Mouse (Mus musculus): ENCODE measurements at regions not wholly inside any gene's neighbourhood (a gene's known extent, or its start where the extent isn't known, plus 50 kb on each side); places are given as distances from the start of the nearest gene placed in this dataset.

DNA sequence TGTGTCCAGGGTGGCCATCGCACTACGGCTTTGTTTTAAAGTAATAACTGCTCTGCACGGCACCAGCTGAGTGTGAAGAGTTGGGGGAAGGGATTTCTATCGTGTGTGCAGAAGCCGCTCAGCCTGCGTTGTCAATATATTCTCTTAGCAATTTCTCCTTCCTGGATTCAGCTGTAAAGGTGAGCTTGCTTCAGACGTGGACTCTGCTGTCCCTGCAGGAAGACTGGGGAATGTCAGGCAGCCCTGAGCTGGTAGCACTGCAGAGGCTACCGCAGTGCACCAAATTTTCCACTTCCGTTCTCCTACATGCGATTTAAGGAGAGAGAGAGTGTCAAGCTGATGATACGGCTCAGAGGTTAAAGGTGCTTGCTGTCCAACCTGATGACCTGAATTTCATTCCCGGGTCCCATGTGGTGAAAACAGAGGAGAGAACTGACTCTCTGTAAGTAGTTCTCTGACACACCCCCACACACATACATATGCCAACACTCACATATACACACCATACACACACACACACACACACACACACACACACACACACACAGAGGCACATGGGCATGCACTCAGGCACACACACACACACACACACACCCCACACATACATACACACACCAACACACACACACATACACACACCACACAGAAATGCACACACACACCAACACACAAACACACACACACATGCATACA is 59.9 kb upstream of the Prelid3b start:
- DNase-seq (ENCODE audit: low spot score in 2 of 2) = no peak

DNA sequence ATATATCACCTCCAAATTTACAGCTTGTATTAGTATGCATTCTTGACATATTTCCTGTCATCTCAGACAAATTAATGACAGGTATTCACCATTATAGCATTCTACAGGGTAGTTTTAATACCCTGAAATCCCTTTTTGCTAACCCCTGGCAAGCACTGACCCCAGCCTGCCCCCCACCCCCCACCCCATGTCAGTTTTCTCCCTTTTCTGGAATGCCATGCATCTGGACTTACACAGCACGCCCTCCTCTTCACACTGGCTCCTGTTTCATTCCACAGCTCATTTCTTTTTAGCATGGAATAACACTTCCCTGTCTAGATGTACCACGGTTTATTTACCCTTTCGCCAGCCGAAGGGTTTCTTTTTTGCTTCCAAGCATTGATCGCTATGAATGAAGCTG is 67.8 kb upstream of the Prelid3b start:
- no peak for DNase-seq (ENCODE audit: low spot score in 2 of 2)

DNA sequence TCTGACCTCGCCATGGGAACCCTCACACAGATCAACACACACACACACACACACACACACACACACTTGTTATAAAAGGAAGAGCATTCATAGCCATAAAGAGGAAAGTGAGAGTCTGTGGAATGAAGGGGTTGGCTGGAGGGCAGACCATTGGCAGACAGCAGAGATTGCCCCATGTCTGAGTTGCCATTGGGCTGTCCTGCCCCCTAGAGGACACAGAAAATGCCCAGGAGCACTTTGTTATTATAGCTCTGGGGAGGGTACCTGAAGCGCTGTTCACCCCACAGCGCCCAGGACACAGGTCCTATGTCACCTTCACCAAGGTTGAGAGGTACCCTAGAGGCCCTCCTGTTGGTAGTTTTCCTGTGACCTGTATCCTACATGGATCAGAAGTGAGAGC is 74.3 kb upstream of the Prelid3b start:
- DNase-seq (ENCODE audit: low spot score in 2 of 2) = peak in 1 of 2 experiments; percentile 13

DNA sequence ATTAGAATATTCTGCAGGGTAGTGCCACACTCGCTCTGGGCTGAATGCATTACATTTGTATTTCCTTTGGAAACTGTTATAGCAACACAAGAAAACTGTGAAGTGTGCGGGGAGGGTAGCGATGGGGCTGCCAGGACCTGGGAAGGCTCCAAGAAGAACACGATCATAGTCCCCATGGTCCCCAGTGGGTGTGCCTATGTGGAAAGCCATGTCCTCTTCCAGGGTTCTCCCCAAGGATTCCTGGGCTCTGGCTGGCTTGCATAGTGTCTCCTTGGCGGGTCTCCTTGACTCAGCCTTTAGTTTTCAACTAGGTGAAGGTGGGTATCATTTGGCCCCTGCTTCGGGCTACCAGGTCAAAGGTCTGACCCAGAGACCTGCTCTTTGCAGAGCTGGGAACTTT is 74.8 kb upstream of the Prelid3b start:
- DNase-seq (ENCODE audit: low spot score in 2 of 2) = peak in 1 of 2 experiments; percentile 36

DNA sequence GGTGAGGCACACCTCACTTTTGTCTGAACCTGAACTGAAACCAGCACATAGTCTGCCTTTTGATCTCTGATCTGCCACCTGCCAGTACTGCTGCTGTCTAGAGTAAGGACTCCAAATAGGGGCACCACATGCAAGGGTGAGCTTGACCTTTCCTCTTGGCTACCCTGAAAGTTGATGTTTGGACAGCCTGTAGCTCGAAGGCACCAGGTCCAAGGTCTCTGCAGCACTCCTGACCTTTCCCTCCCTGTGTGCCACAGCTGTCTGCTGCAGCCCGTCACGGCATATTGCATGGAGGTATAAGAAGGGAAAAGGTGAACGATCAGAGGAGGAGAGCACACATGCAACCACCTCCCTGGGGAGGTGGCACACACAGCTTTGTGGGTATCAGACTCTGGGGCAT is 75.9 kb upstream of the Prelid3b start:
- no peak for DNase-seq (ENCODE audit: low spot score in 2 of 2)

DNA sequence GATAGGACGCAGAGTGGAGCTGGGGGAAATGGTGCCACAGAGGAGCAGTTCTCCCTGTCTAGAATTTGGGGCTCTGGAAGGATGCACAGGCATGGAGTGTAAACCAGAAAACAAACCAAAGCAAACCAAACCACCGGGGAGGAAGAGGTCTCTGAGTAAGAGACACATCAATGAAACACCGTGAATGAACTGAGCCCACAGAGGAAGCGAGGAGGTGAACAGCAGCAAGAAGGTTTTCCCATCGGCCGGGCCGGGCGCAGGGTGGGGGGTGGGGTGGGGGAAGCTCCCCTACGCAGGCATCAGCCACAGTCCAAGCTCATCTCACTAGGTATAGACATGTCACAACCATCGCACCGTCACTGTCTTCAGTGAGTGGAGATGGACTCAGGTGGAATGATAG is 82.9 kb upstream of the Prelid3b start:
- DNase-seq (ENCODE audit: low spot score in 2 of 2) = no peak

DNA sequence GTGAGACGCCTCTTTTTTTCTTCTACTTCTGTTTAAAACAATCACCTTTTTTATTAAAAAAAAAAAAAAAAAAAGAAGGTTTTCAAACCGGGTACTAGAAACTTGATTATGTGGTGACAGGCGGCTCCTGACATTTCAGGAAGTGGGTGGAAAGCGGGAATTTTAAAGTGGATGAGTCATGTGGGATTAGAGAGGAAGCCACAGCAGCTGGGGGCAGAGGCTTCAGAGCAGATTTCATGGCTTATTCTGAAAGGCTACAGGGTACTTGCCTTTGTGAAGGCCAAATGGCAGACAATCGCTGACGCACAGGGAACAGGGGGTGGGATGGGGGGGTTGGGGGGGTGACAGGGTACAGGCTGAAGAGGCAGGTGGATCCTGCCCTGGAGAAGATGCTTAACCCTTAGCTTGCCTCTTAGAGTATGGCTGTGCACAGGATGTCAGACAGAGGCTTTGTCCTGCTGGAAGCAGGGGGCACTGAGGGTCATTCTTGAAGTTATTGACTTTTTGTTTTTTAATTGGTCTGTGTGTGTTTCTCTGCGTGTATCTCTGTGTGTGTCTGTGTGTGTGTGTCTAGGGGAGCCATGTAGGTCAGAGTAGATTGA is 81.4 kb upstream of the Zfp831 start:
- no peak for DNase-seq (ENCODE audit: low spot score in 2 of 2)

DNA sequence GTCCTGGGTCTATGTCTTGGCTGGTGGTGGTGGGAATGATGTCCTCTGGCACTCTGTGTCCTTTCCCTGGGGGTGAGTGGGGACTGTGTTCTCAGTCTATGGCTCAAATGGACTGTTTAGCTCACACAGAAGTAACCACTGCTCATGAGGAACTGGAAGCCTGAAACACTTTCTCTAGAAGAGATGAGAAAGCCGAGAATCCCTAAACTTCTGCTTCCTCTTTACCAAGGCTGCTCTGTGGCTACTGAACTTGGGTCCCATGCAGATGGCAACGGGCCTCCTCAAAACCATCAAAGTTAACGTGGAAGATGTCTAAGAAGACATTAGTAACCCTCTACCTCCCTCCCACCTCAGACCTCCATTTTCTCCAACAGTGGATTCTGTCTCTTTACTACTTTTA is 79.4 kb upstream of the Zfp831 start:
- DNase-seq (ENCODE audit: low spot score in 2 of 2) = no peak

DNA sequence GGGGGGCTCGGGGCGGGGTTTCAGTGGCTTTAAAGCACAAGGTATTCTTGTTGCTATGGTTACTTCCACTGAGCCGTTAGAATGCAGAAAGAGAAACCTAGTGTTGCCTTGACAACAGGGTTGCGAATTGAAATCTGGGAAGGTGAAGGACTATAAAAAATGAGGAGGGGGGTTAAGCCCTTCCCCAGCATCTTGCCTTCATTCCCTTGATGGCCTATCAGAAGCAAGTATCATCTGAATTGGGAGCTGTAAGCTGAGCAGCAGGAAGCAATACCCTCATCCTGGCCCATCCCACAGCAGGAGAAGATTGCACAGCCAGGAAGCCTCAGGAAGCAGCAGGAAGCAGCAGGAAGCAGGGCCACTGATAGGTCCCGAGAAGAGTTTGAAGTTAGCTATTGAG is 78.5 kb upstream of the Zfp831 start:
- DNase-seq (ENCODE audit: low spot score in 2 of 2) = no peak

DNA sequence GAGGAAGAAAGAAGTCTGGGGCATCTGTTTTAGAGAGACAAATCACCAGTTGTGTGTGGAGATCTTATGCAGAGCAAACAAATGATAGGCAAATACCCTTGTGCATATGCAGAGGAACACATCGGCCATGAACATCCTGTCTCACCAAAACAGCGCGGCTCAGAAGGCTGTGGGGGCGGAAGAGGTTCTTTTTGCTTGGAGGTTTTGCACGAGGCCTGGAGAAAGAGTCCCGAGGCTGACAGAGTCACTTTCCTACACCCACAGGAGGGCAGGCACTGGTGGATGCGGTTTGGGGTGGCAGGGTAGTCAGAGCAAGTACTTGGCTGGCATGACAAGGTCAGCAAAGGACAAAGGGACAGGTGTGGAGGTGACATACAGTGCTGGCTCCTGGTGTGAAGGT is 77.4 kb upstream of the Zfp831 start:
- no peak for DNase-seq (ENCODE audit: low spot score in 2 of 2)

DNA sequence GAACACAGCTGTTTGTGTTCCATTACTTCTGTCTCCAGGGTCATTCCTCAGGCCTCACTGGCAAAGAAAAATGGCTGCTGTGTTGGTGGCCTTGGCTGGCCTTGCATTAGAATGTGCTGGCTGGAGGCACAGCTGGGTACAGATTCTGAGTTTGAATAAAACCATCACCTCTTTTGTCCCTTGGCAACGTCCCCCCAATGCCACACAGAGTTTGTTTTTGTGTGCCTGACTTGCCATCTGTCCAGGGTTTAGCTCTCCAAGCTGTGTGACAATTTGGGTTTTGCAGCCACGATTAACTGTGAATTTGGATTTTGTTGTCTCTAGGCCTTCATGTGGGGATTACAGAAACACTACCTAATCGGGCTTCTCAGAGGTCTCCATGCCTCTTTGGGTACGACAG is 76.6 kb upstream of the Zfp831 start:
- no peak for DNase-seq (ENCODE audit: low spot score in 2 of 2)

DNA sequence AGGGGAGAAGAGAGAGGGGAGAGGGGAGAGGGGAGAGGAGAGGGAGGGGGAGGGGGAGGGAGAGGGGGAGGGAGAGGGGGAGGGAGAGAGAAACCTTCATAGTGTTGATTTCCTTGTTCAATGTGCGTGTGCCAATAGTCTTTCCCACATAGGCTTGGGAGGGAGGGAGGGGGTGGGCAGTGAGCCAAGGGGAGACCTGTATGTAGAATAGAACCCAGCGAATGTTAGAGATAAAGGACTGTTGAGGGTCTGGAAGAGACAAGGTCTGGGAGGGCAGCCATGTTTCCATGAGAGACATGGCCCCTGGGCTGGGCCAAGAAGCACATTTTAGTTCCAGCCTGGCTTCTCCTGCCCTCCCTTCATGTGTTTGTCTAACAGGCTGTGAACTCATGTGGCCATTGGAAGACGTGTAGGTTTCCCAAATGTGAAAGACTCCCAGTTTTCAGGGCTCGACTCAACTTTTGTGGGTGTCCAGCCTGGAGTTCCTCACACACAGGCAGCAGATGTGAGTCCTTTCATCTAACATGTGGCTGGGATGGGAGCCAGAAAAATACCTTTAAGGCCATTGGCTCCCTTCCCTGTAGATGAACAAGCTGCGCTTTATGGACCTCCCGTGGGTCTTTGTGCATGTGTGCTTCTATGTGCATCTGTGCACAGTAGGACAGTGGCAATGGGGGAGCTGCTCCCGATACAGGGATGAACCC is 68.4 kb upstream of the Zfp831 start:
- no peak for DNase-seq (ENCODE audit: low spot score in 2 of 2)

DNA sequence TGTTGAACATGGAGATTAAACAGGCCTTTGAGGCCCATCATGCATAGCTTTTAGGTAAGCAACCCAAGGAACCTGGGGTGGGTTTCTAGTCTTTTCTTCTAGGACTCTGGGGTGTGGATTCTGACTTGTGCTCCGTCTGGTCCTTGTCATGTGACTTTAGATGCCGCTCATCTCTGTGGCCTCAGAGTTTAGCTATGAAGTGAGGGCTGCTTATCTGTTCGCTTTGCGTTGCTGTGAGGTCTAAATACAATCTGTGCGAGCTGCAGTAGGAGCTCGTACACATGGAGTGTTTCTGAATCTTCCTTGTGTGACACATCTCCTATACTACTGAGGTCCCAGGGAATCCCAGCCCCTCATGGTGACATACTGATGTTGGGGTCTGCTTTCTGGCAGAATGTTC is 67.8 kb upstream of the Zfp831 start:
- no peak for DNase-seq (ENCODE audit: low spot score in 2 of 2)

DNA sequence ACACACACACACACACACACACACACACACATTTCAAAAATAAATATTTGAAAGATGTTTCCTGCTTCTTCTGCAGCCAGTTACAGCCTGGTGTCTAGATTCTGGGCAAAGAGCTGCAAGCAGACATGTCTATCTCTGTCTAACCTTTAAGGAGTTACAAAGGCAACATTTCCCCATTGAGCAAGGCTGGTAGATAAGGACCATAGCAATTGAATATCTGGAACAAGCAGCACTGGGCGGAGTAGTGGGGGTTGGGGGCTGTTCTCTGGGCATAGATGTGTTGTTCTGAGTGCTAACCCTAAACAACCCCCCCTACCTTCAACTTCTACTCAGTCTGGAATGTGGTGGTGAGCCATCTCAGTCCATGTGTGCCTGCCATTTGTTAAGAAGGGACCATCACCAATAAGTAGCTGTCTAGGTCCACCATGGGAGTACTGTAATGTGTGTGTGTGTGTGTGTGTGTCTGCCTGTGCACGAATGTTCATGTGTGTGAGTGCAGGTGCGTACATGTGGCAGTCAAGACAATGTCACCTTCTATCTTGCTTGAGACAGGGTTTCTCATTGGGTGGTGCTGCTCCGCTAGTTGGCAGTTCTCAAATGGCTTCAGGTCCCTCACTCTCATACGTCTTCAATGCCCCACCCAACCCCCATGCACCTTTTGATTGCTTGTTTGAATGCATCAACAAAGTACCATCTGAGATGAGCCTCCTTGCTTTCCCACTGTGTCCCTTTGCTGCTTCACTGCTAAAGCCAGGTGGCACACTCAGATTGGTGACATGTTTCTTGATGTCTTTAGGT is 62.2 kb upstream of the Zfp831 start:
- no peak for DNase-seq (ENCODE audit: low spot score in 2 of 2)

DNA sequence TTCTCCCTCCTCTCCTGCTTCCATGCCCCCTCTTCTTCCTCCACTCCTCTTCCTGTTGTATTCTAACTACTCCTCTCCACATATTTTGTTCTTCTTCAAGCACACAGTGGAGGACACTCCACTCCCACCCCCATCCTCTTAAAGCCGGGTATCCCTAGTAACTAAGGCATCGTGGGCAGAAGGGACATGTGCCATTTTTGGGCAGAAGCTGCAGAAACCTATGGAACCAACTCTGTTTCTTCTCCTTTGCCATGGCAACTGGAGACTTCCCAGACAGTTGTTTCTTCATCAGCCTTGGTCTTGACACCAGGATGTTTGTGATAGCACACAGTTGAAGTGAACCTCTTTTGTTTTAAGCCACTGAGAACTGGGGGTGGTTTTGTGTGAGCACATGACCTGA is 59.1 kb upstream of the Zfp831 start:
- no peak for DNase-seq (ENCODE audit: low spot score in 2 of 2)
